Mouse (Mus musculus) thymus, adult 2 months (tissue): ENCODE measurements around the gene Pde4a.

ENCODE experiments used
- CTCF ChIP-seq: fragments of 200-500 bp; IDR thresholded peaks from 2 replicates; pipeline ENCODE4 v1.5.1; 2012; ENCODE audit warnings: mild to moderate bottlenecking, control low read depth, low read length, moderate library complexity, borderline replicate concordance; ENCODE audit not compliant: control insufficient read depth, poor library complexity, insufficient read depth; ENCODE audit errors: extremely low read depth
- POLR2A ChIP-seq: fragments of 200-500 bp; IDR thresholded peaks from 2 replicates; pipeline ENCODE4 v1.6.1; 2012; ENCODE audit warnings: mild to moderate bottlenecking, low read length, control low read depth, moderate library complexity; ENCODE audit not compliant: control insufficient read depth, poor library complexity, insufficient read depth; ENCODE audit errors: extremely low read depth

GRCm38 (mm10) chr9:21204156-21204527, 38.6 kb downstream of the Pde4a start:
- no peak for TF ChIP-seq CTCF
- TF ChIP-seq POLR2A = no peak
